31 mouse cellular contexts compared by ENCODE assay signal in genomic region chr1:125388370-125388769, GRCm38 (mm10). TPM values are rescaled to one million over a fixed set of nuclear protein-coding genes. Genes with fewer than 3 reads are reported as not detected.
DNase-seq lines count a peak whose midpoint lies in the region; ATAC-seq and TF ChIP-seq lines count a peak whose summit lies in the region.
"Had no signal": no experiment of that assay in that cellular context is flagged by ENCODE, and none has a peak within 500 bp of the region (broad histone marks: within the 10 kb centered on the region; RNA-seq: fewer than 3 reads in every experiment).

No protein-coding gene starts in this region.

- peak; percentile 13 for DNase-seq in heart, embryonic 10.5 days (ENCODE audit: low spot score)
- no peak for DNase-seq in heart, postnatal 36 days
- DNase-seq in kidney, postnatal 0 days (ENCODE audit: low spot score): peak; percentile 65
- DNase-seq in lung, adult 2 months: no peak
- peak; percentile 14 for DNase-seq in induced T-regulatory cell, adult 2 months (ENCODE audit: low read depth)
- DNase-seq in gastrocnemius, adult 18-20 months (ENCODE audit: low spot score): no peak
- DNase-seq: adrenal gland, postnatal 25 days; cerebellum, adult 11-12 months; cerebellum, adult 9-11 months; embryo, embryonic 11 days; gastrocnemius, postnatal 25 days; heart, adult 18-20 months; heart, postnatal 10 days; kidney, adult 2 months; layer of hippocampus, postnatal 36 days; left cerebral cortex, postnatal 4 days; liver; lung, postnatal 10 days; right cerebral cortex, postnatal 4 days; thymus, postnatal 4 days had no signal

- WGBS in heart, embryonic 10.5 days: 49% methylated on average over 3 of the region's 3 CpGs
- 31% methylated on average over 3 of the region's 3 CpGs for WGBS in kidney, postnatal 0 days
- WGBS in kidney, embryonic 15.5 days: 42% methylated on average over 3 of the region's 3 CpGs
- 16% methylated on average over 3 of the region's 3 CpGs for WGBS in lung, embryonic 16.5 days
- WGBS in lung, adult 2 months: 31% methylated on average over 3 of the region's 3 CpGs

- H3K27ac ChIP-seq in heart, embryonic 10.5 days: no peak overlapping the region
- H3K27ac ChIP-seq in kidney, postnatal 0 days: no peak overlapping the region
- H3K27ac ChIP-seq in kidney, embryonic 15.5 days: no peak overlapping the region
- peak overlapping the region; percentile 39; the same call in 1 of the 2 replicates for H3K27ac ChIP-seq in lung, embryonic 16.5 days (ENCODE audit: low read length)
- H3K27ac ChIP-seq: embryonic facial prominence, embryonic 15.5 days; forebrain, embryonic 12.5 days; heart, embryonic 13.5 days; hindbrain, embryonic 10.5 days; hindbrain, postnatal 0 days; liver, embryonic 14.5 days; midbrain, embryonic 12.5 days; neural tube, embryonic 13.5 days had no signal

- H3K4me1 ChIP-seq in heart, embryonic 10.5 days: no peaks in the 10 kb centered on the region
- no peaks in the 10 kb centered on the region for H3K4me1 ChIP-seq in kidney, postnatal 0 days (replicated peaks; ENCODE audit: insufficient read depth, low read length)
- H3K4me1 ChIP-seq in kidney, embryonic 15.5 days: peaks cover 3% of the 10 kb centered on the region; the same call in 1 of the 2 replicates
- no peaks in the 10 kb centered on the region for H3K4me1 ChIP-seq in lung, embryonic 16.5 days (replicated peaks; ENCODE audit: control insufficient read depth, insufficient read depth, low read length)
- no peaks in the 10 kb centered on the region for H3K4me1 ChIP-seq in lung, adult 2 months (ENCODE audit: control insufficient read depth, insufficient read depth, low read length)
- H3K4me1 ChIP-seq: heart, embryonic 13.5 days; midbrain, embryonic 12.5 days had no signal

- no peaks in the 10 kb centered on the region for H3K27me3 ChIP-seq in heart, embryonic 10.5 days (ENCODE audit: insufficient read depth, poor library complexity, severe bottlenecking)
- no peaks in the 10 kb centered on the region for H3K27me3 ChIP-seq in kidney, postnatal 0 days (ENCODE audit: insufficient read depth, low read length)
- no peaks in the 10 kb centered on the region for H3K27me3 ChIP-seq in kidney, embryonic 15.5 days
- no peaks in the 10 kb centered on the region for H3K27me3 ChIP-seq in lung, embryonic 16.5 days (ENCODE audit: control insufficient read depth, insufficient read depth, low read depth, low read length)
- H3K27me3 ChIP-seq: embryonic facial prominence, embryonic 15.5 days; forebrain, embryonic 12.5 days; heart, embryonic 13.5 days; midbrain, embryonic 12.5 days; neural tube, embryonic 13.5 days had no signal

- ATAC-seq in kidney, postnatal 0 days (replicated peaks; ENCODE audit: low FRiP score, low read depth): no peak
- ATAC-seq in kidney, embryonic 15.5 days (replicated peaks; ENCODE audit: low FRiP score): no peak; the same call in 1 of the 2 replicates
- peak; percentile 74 for ATAC-seq in lung, embryonic 16.5 days (ENCODE audit: low read depth)
- ATAC-seq: CD4-positive, CD25-positive, alpha-beta regulatory T cell, adult 4 months; hindbrain, postnatal 0 days had no signal

- no peak overlapping the region for H3K4me2 ChIP-seq in kidney, postnatal 0 days (ENCODE audit: low read length)
- H3K4me2 ChIP-seq in kidney, embryonic 15.5 days: no peak overlapping the region
- no peak overlapping the region for H3K4me2 ChIP-seq in lung, embryonic 16.5 days (ENCODE audit: low read depth, low read length)
- H3K4me2 ChIP-seq: embryonic facial prominence, embryonic 15.5 days; forebrain, embryonic 12.5 days; heart, embryonic 13.5 days; midbrain, embryonic 12.5 days; neural tube, embryonic 13.5 days had no signal

- no peak for TF ChIP-seq POLR2A in lung, adult 2 months (IDR thresholded peaks at IDR 0.05; ENCODE audit: borderline replicate concordance, extremely low read depth, low read depth, low read length)

- no peak for TF ChIP-seq CTCF in kidney, postnatal 0 days (IDR thresholded peaks at IDR 0.05; ENCODE audit: low read depth)
- no peak for TF ChIP-seq CTCF in lung, adult 2 months (IDR thresholded peaks at IDR 0.05; ENCODE audit: insufficient read depth, low read length)

- H3K9me3 ChIP-seq in heart, embryonic 10.5 days: no peaks in the 10 kb centered on the region
- H3K9me3 ChIP-seq in kidney, postnatal 0 days (replicated peaks; ENCODE audit: low read length): no peaks in the 10 kb centered on the region
- no peaks in the 10 kb centered on the region for H3K9me3 ChIP-seq in kidney, embryonic 15.5 days (replicated peaks)
- H3K9me3 ChIP-seq in lung, embryonic 16.5 days (ENCODE audit: control insufficient read depth, low read length): no peaks in the 10 kb centered on the region
- H3K9me3 ChIP-seq: embryonic facial prominence, embryonic 15.5 days; forebrain, embryonic 12.5 days; heart, embryonic 13.5 days; hindbrain, embryonic 10.5 days; midbrain, embryonic 12.5 days; neural tube, embryonic 13.5 days had no signal

- H3K36me3 ChIP-seq in heart, embryonic 10.5 days: peaks cover 16% of the 10 kb centered on the region; the same call in 1 of the 2 replicates
- H3K36me3 ChIP-seq in kidney, postnatal 0 days (ENCODE audit: insufficient read depth, low read length): 0 out of 2 replicates have a peak, but pooled peaks cover 9% of the 10 kb centered on the region
- H3K36me3 ChIP-seq in kidney, embryonic 15.5 days: peaks cover 15% of the 10 kb centered on the region
- peaks cover 8% of the 10 kb centered on the region for H3K36me3 ChIP-seq in lung, embryonic 16.5 days (ENCODE audit: control insufficient read depth, insufficient read depth, low read length)
- H3K36me3 ChIP-seq: forebrain, embryonic 12.5 days had no signal

- no peak overlapping the region for H3K4me3 ChIP-seq in heart, embryonic 10.5 days
- H3K4me3 ChIP-seq in kidney, postnatal 0 days (replicated peaks; ENCODE audit: low read depth, low read length): no peak overlapping the region
- no peak overlapping the region for H3K4me3 ChIP-seq in kidney, embryonic 15.5 days (replicated peaks)
- H3K4me3 ChIP-seq in lung, embryonic 16.5 days (ENCODE audit: low read length): no peak overlapping the region
- no peak overlapping the region for H3K4me3 ChIP-seq in lung, adult 2 months (replicated peaks; ENCODE audit: extremely low read depth, low read depth, low read length)
- H3K4me3 ChIP-seq: embryonic facial prominence, embryonic 15.5 days; forebrain, embryonic 12.5 days; heart, embryonic 13.5 days; hindbrain, embryonic 10.5 days; midbrain, embryonic 12.5 days; neural tube, embryonic 13.5 days had no signal

- intact Hi-C loops in heart, postnatal 36 days (cut with DNase I): no loop called here

- H3K9ac ChIP-seq in kidney, postnatal 0 days (ENCODE audit: low read depth, low read length): no peak overlapping the region
- no peak overlapping the region for H3K9ac ChIP-seq in kidney, embryonic 15.5 days
- no peak overlapping the region for H3K9ac ChIP-seq in lung, embryonic 16.5 days (ENCODE audit: low read length)
- H3K9ac ChIP-seq: embryonic facial prominence, embryonic 15.5 days; forebrain, embryonic 12.5 days; heart, embryonic 13.5 days; liver, embryonic 14.5 days; midbrain, embryonic 12.5 days; neural tube, embryonic 13.5 days had no signal

RNA-seq across cellular contexts. Expression of gene Actr3, which starts 47.2 kb away (rescaled TPM):
- 283 and 309 TPM in 2 replicates for polyA plus RNA-seq in heart, embryonic 10.5 days (2016; fragmentation: Nextera tagmentation; extraction: Ambion mirVana)
- 100 to 1,000 TPM; 107 to 120 TPM for total RNA-seq in heart, postnatal 36 days (2021)
- 227 and 250 TPM in 2 replicates for polyA plus RNA-seq in kidney, postnatal 0 days (2015; fragmentation: Nextera tagmentation; extraction: Ambion mirVana)
- 253 and 254 TPM in 2 replicates for polyA plus RNA-seq in kidney, embryonic 15.5 days (2015; fragmentation: Nextera tagmentation; extraction: Ambion mirVana)
- polyA plus RNA-seq in lung, embryonic 16.5 days (2015; fragmentation: Nextera tagmentation; extraction: Ambion mirVana): 315 and 329 TPM in 2 replicates
- polyA plus RNA-seq in lung, adult 2 months (2012; rRNA removed): 36.6 and 64.6 TPM in 2 replicates
- 10 to 100 TPM; 40.0 to 50.8 TPM for total RNA-seq in gastrocnemius, adult 18-20 months (2021)

Comparison
In these comparisons a context has a peak if more than half of its experiments do, and no peak if none do; other contexts are left out.
1. DNase-seq: peak in heart, embryonic 10.5 days (single experiment), kidney, postnatal 0 days (single experiment) and induced T-regulatory cell, adult 2 months (single experiment); none in heart, postnatal 36 days (0 of 2), lung, adult 2 months (single experiment) and gastrocnemius, adult 18-20 months (single experiment).